Mouse (Mus musculus) heart, embryonic 10.5 days (tissue): ENCODE data around the gene Sema6b. TPM values are rescaled to one million over a fixed set of nuclear protein-coding genes. Genes with fewer than 3 reads are reported as not detected.

Source experiments
- DNase-seq: peaks from one replicate; pipeline ENCODE4 v3.0.0-alpha.2; 2017; ENCODE audit warnings: low spot score
- H3K27ac ChIP-seq: fragments of 300-500 bp; sonication (generic); 2 replicates; pipeline ENCODE4 v1.5.1; 2016; ENCODE audit warnings: mild to moderate bottlenecking
- H3K27me3 ChIP-seq: fragments of 300-500 bp; sonication (generic); 2 replicates; pipeline ENCODE4 v1.6.1; 2016; ENCODE audit warnings: mild to moderate bottlenecking; ENCODE audit not compliant: poor library complexity, insufficient read depth, severe bottlenecking
- H3K36me3 ChIP-seq: fragments of 300-500 bp; sonication (generic); 2 replicates; pipeline ENCODE4 v1.6.1; 2016; ENCODE audit warnings: mild to moderate bottlenecking, moderate library complexity
- H3K4me1 ChIP-seq: fragments of 300-500 bp; sonication (generic); 2 replicates; pipeline ENCODE4 v1.6.1; 2016; ENCODE audit warnings: mild to moderate bottlenecking
- H3K4me3 ChIP-seq: fragments of 300-500 bp; sonication (generic); 2 replicates; pipeline ENCODE4 v1.5.1; 2016; ENCODE audit warnings: mild to moderate bottlenecking, moderate library complexity
- H3K9me3 ChIP-seq: fragments of 300-500 bp; sonication (generic); 2 replicates; pipeline ENCODE4 v1.6.1; 2016; ENCODE audit warnings: mild to moderate bottlenecking, moderate library complexity
- WGBS: fragments of 180-500 bp; shearing (Covaris S2); methylation state at CpG from one replicate; pipeline ENCODE4 v1.1.7; 2016; 5-methylcytosine and 5-hydroxymethylcytosine counted together
- polyA plus RNA-seq: library from polyadenylated mRNA; unstranded; fragments of >200 nt; fragmentation: Nextera tagmentation; extraction: Ambion mirVana; gene quantifications from 2 replicates; pipeline ENCODE4 v1.2.1, GENCODE M21; 2016

Sema6b gene
- polyA plus RNA-seq, 1 experiment from 2014 or later, result 1.0 TPM

GRCm38 (mm10) chr17:56163523-56164102, 23.5 kb upstream of the Sema6b start:
- 71% methylated on average over 6 of the region's 6 CpGs for WGBS
- Histone ChIP-seq H3K4me1 (peaks cover 21% of the 10 kb centered on the region), H3K4me3 (no peak overlapping the region), H3K36me3 (no peaks in the 10 kb centered on the region), H3K27ac (no peak overlapping the region), H3K9me3 (no peaks in the 10 kb centered on the region), H3K27me3 (peaks cover 37% of the 10 kb centered on the region)
- DNase-seq, result no peak

GRCm38 (mm10) chr17:56162231-56162774, 22.2 kb upstream of the Sema6b start, which contains the start of gene Tnfaip8l1:
Tnfaip8l1 (plus strand) TSS chr17:56162477.
- DNase-seq, result peak; percentile 97
- H3K4me3 ChIP-seq, result peak within 1 kb of the TSS; percentile 64
- H3K27me3 ChIP-seq, result peaks cover 51% of the 10 kb centered on the region
- peaks cover 21% of the 10 kb centered on the region for H3K4me1 ChIP-seq
- no peaks in the 10 kb centered on the region for H3K36me3 ChIP-seq
- under 1% methylated on average over 30 of the region's 30 CpGs for WGBS
- peak within 1 kb of the TSS; percentile 83 for H3K27ac ChIP-seq
- H3K9me3 ChIP-seq, result no peaks in the 10 kb centered on the region

GRCm38 (mm10) chr17:56159729-56160128, 19.6 kb upstream of the Sema6b start:
- Histone ChIP-seq H3K36me3 (no peaks in the 10 kb centered on the region), H3K27me3 (peaks cover 74% of the 10 kb centered on the region), H3K9me3 (no peaks in the 10 kb centered on the region), H3K27ac (no peak overlapping the region), H3K4me1 (peaks cover 21% of the 10 kb centered on the region), H3K4me3 (no peak overlapping the region)
- DNase-seq, result peak; percentile 86
- 3% methylated on average over 9 of the region's 9 CpGs for WGBS

- H3K27me3 ChIP-seq, result peaks cover 97% of the 10 kb centered on the region
- peak; percentile 85 for DNase-seq
- no peak overlapping the region for H3K4me3 ChIP-seq
- no peak overlapping the region for H3K27ac ChIP-seq
- WGBS, result 37% methylated on average over 9 of the region's 9 CpGs
- no peaks in the 10 kb centered on the region for H3K9me3 ChIP-seq
- H3K36me3 ChIP-seq, result no peaks in the 10 kb centered on the region
- H3K4me1 ChIP-seq, result peaks cover 18% of the 10 kb centered on the region
Observed at GRCm38 (mm10) chr17:56153643-56154042, 13.5 kb upstream of the Sema6b start.

GRCm38 (mm10) chr17:56149897-56150296, 9.8 kb upstream of the Sema6b start:
- no peak for DNase-seq
- Histone ChIP-seq H3K9me3 (no peaks in the 10 kb centered on the region), H3K4me3 (no peak overlapping the region), H3K27ac (no peak overlapping the region), H3K36me3 (no peaks in the 10 kb centered on the region), H3K4me1 (peaks cover 24% of the 10 kb centered on the region), H3K27me3 (peaks cover 97% of the 10 kb centered on the region)
- 47% methylated on average over 2 of the region's 2 CpGs for WGBS

- Histone ChIP-seq H3K4me1 (peaks cover 22% of the 10 kb centered on the region), H3K27me3 (peaks cover 97% of the 10 kb centered on the region), H3K4me3 (peak overlapping the region; percentile 37), H3K9me3 (no peaks in the 10 kb centered on the region), H3K36me3 (no peaks in the 10 kb centered on the region), H3K27ac (no peak overlapping the region)
- 2% methylated on average over 30 of the region's 30 CpGs for WGBS
- no peak for DNase-seq
Observed at GRCm38 (mm10) chr17:56148790-56149618, 8.9 kb upstream of the Sema6b start.

GRCm38 (mm10) chr17:56148280-56148679, 8.1 kb upstream of the Sema6b start:
- Histone ChIP-seq H3K27me3 (peaks cover 97% of the 10 kb centered on the region), H3K4me3 (no peak overlapping the region), H3K27ac (no peak overlapping the region), H3K4me1 (peaks cover 16% of the 10 kb centered on the region), H3K9me3 (no peaks in the 10 kb centered on the region), H3K36me3 (no peaks in the 10 kb centered on the region)
- WGBS, result 19% methylated on average over 9 of the region's 9 CpGs
- DNase-seq, result no peak

GRCm38 (mm10) chr17:56147420-56147819, 7.3 kb upstream of the Sema6b start:
- Histone ChIP-seq H3K4me1 (peaks cover 19% of the 10 kb centered on the region), H3K4me3 (no peak overlapping the region), H3K9me3 (no peaks in the 10 kb centered on the region), H3K27me3 (peaks cover 97% of the 10 kb centered on the region), H3K27ac (no peak overlapping the region), H3K36me3 (no peaks in the 10 kb centered on the region)
- no peak for DNase-seq
- WGBS, result 47% methylated on average over 12 of the region's 12 CpGs

GRCm38 (mm10) chr17:56146131-56146530, 6.0 kb upstream of the Sema6b start:
- Histone ChIP-seq H3K4me3 (no peak overlapping the region), H3K36me3 (no peaks in the 10 kb centered on the region), H3K27me3 (peaks cover 100% of the 10 kb centered on the region), H3K4me1 (peaks cover 32% of the 10 kb centered on the region), H3K27ac (no peak overlapping the region), H3K9me3 (no peaks in the 10 kb centered on the region)
- 20% methylated on average over 9 of the region's 9 CpGs for WGBS
- DNase-seq, result no peak

GRCm38 (mm10) chr17:56144546-56144945, 4.4 kb upstream of the Sema6b start:
- H3K36me3 ChIP-seq, result no peaks in the 10 kb centered on the region
- H3K4me3 ChIP-seq, result no peak overlapping the region
- WGBS, result 62% methylated on average over 9 of the region's 9 CpGs
- H3K27me3 ChIP-seq, result peaks cover 100% of the 10 kb centered on the region
- no peaks in the 10 kb centered on the region for H3K9me3 ChIP-seq
- DNase-seq, result no peak
- H3K4me1 ChIP-seq, result peaks cover 43% of the 10 kb centered on the region
- H3K27ac ChIP-seq, result no peak overlapping the region

GRCm38 (mm10) chr17:56141702-56142605, 1.8 kb upstream of the Sema6b start:
- peaks cover 98% of the 10 kb centered on the region for H3K27me3 ChIP-seq
- H3K27ac ChIP-seq, result peak overlapping the region; percentile 43; the same call in 1 of the 2 replicates
- under 1% methylated on average over 39 of the region's 47 CpGs for WGBS
- H3K4me3 ChIP-seq, result peak overlapping the region; percentile 48
- no peak for DNase-seq
- H3K4me1 ChIP-seq, result peaks cover 43% of the 10 kb centered on the region
- no peaks in the 10 kb centered on the region for H3K36me3 ChIP-seq
- H3K9me3 ChIP-seq, result no peaks in the 10 kb centered on the region

GRCm38 (mm10) chr17:56139355-56139754, 788 bp downstream of the Sema6b start:
- peaks cover 92% of the 10 kb centered on the region for H3K27me3 ChIP-seq
- DNase-seq, result no peak
- H3K27ac ChIP-seq, result no peak overlapping the region
- H3K36me3 ChIP-seq, result no peaks in the 10 kb centered on the region
- H3K9me3 ChIP-seq, result no peaks in the 10 kb centered on the region
- whole genome bisulfite sequencing, result 14% methylated on average over 10 of the region's 21 CpGs
- H3K4me1 ChIP-seq, result peaks cover 51% of the 10 kb centered on the region
- peak overlapping the region; percentile 74 for H3K4me3 ChIP-seq
